Mouse (Mus musculus) cortical plate, adult 2 months (tissue): Measurements from ENCODE around the gene Tnnc1. TPM values are rescaled to one million over a fixed set of nuclear protein-coding genes. Genes with fewer than 3 reads are reported as not detected.

ENCODE experiments used
- H3K27ac ChIP-seq: fragments of 200-500 bp; 2 replicates; pipeline ENCODE4 v1.5.1; 2012; ENCODE audit warnings: low read length, control low read depth, inconsistent platforms; ENCODE audit not compliant: insufficient read depth
- H3K4me1 ChIP-seq: fragments of 200-500 bp; 2 replicates; pipeline ENCODE4 v1.6.1; 2011; ENCODE audit warnings: low read length; ENCODE audit not compliant: control insufficient read depth, insufficient read depth
- H3K4me3 ChIP-seq: fragments of 200-500 bp; 2 replicates; pipeline ENCODE4 v1.5.1; 2011; ENCODE audit warnings: mild to moderate bottlenecking, low read length, control low read depth; ENCODE audit not compliant: insufficient read depth
- CTCF ChIP-seq: fragments of 200-500 bp; IDR thresholded peaks from 2 replicates; pipeline ENCODE4 v1.5.1; 2011; ENCODE audit warnings: mild to moderate bottlenecking, control low read depth, low read length; ENCODE audit not compliant: insufficient read depth; ENCODE audit errors: extremely low read depth
- POLR2A ChIP-seq: fragments of 200-500 bp; IDR thresholded peaks from 2 replicates; pipeline ENCODE4 v1.6.1; 2011; ENCODE audit warnings: mild to moderate bottlenecking, low read length, control low read depth; ENCODE audit not compliant: insufficient read depth; ENCODE audit errors: extremely low read depth
- polyA plus RNA-seq: library from polyadenylated mRNA; depleted of rRNA; stranded (reverse); fragments of >200 nt; gene quantifications from 2 replicates; pipeline ENCODE4 v1.2.3, GENCODE M21; 2012

Gene Tnnc1
- polyA plus RNA-seq, 1 experiment = 50.1 TPM

DNA sequence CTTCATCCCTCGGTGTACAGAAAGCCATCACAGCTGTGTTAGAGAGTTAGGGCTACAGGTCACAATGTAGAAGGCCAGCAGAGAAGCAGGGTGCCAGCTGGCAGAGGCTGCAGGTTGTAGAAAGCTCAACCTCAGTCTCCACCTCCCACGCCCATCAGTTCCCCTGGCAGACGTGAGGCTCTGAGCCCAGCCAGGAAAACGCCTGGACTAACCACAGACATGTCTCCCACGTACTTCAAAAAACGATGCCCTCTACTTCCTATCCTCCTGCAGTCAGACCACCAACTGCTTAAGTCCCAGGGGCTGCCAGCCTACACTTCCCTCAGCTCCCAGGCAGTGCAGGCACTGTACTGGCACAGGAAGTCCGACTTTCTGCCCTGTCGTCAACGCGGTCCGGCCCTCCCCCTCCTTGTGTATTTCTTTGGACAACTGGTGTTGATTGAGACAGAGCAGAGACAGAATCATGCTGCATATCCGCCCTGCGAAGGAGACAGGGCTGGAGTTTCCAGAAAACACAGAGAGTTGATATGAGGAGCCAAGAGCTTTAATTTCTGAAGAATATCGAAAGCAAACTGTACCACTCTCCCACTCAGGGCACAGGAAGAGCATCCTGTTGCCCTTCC lies 13.1 kb upstream of the Tnnc1 start:
- TF ChIP-seq CTCF (no peak), POLR2A (no peak)
- no peak overlapping the region for H3K27ac ChIP-seq
- H3K4me3 ChIP-seq = no peak overlapping the region
- H3K4me1 ChIP-seq = peaks cover 6% of the 10 kb centered on the region; the same call in 1 of the 2 replicates

DNA sequence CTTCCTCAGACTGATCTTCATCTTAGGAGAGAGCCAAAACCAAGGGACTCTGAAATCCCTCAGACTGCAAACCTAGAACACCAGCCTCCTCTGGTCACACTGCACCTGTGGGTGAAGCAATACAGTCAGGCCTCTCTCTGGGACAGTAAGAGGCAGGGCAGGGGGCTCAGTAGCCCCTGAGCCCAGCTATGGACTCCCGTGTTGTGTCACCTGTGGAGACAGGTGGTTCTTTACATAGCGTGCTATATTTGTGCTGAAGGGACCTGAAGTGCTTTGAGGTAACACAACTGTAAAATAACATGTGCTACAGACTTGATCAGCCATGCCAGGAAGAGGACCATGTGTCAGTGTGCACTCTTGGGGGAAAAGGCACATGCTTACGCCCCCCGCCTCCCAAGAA lies 12.6 kb upstream of the Tnnc1 start:
- TF ChIP-seq CTCF = no peak
- no peak for TF ChIP-seq POLR2A
- Histone ChIP-seq H3K4me1 (peaks cover 6% of the 10 kb centered on the region; the same call in 1 of the 2 replicates), H3K4me3 (no peak overlapping the region), H3K27ac (no peak overlapping the region)

DNA sequence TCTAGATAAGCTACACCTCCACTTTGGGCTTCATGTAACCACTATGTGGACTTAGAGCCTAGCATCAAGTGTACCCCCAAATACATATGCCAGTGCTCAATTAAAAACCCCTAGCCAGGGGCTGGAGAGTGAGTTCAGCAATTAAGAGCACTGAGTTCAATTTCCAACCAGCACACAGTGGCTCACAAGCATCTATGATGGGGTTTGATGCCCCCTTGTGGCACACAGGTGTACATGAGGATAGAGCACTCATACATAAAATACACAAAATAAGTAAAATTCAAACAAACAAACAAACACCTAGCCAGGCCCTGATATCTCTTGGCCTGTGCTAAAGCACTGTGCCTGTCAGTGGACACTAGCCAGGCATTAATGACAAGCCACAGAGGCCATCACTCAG lies 12.1 kb upstream of the Tnnc1 start:
- Histone ChIP-seq H3K27ac (no peak overlapping the region), H3K4me1 (peaks cover 6% of the 10 kb centered on the region; the same call in 1 of the 2 replicates), H3K4me3 (no peak overlapping the region)
- TF ChIP-seq POLR2A (no peak), CTCF (peak; percentile 52)

- H3K27ac ChIP-seq = no peak overlapping the region
- no peak for TF ChIP-seq POLR2A
- TF ChIP-seq CTCF = no peak
- peaks cover 6% of the 10 kb centered on the region; the same call in 1 of the 2 replicates for H3K4me1 ChIP-seq
- H3K4me3 ChIP-seq = no peak overlapping the region
Measured at GRCm38 (mm10) chr14:31197547-31198516, 10.3 kb upstream of the Tnnc1 start.

- Histone ChIP-seq H3K27ac (no peak overlapping the region), H3K4me1 (peaks cover 6% of the 10 kb centered on the region; the same call in 1 of the 2 replicates), H3K4me3 (no peak overlapping the region)
- no peak for TF ChIP-seq POLR2A
- TF ChIP-seq CTCF = no peak
Measured at GRCm38 (mm10) chr14:31199599-31199998, 8.5 kb upstream of the Tnnc1 start.

DNA sequence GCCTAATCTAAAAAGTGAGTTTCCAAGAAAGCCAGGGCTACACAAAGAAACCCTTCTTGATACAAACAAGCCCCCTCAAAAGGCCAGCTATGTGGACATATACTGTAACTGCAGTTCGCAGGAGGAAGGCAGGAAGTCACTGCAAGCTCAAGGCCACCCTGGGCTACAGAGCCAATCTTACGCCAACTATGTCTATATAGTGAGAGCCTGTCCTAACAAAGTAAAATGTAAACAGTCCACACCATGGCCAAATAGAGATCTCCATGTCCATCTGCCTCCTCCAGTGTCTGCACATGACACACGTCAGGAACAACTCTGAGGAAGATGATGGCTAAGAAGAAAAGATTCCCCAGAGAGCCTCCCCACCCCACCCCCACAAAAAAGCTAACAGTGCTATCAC lies 8.1 kb upstream of the Tnnc1 start:
- TF ChIP-seq CTCF (no peak), POLR2A (no peak)
- H3K4me3 ChIP-seq = no peak overlapping the region
- H3K27ac ChIP-seq = no peak overlapping the region
- H3K4me1 ChIP-seq = peaks cover 5% of the 10 kb centered on the region; the same call in 1 of the 2 replicates

GRCm38 (mm10) chr14:31204844-31205243 lies 3.3 kb upstream of the Tnnc1 start:
- Histone ChIP-seq H3K4me3 (peak overlapping the region; percentile 74), H3K27ac (peak overlapping the region; percentile 24), H3K4me1 (peaks cover 6% of the 10 kb centered on the region; the same call in 1 of the 2 replicates)
- no peak for TF ChIP-seq POLR2A
- TF ChIP-seq CTCF = no peak

- peak overlapping the region; percentile 74 for H3K4me3 ChIP-seq
- peak overlapping the region; percentile 24 for H3K27ac ChIP-seq
- TF ChIP-seq CTCF (no peak), POLR2A (no peak)
- peaks cover 6% of the 10 kb centered on the region; the same call in 1 of the 2 replicates for H3K4me1 ChIP-seq
Measured at GRCm38 (mm10) chr14:31205244-31205561, 2.9 kb upstream of the Tnnc1 start.

GRCm38 (mm10) chr14:31205562-31206467 lies 2.3 kb upstream of the Tnnc1 start:
- H3K4me3 ChIP-seq = peak overlapping the region; percentile 74
- peaks cover 6% of the 10 kb centered on the region; the same call in 1 of the 2 replicates for H3K4me1 ChIP-seq
- H3K27ac ChIP-seq = peak overlapping the region; percentile 90
- TF ChIP-seq POLR2A (peak; percentile 54; the same call in 1 of the 2 replicates), CTCF (no peak)
